Mouse (Mus musculus) gastrocnemius, postnatal 25 days (tissue): ENCODE results near the gene Rnf152. TPM values are rescaled to one million over a fixed set of nuclear protein-coding genes. Genes with fewer than 3 reads are reported as not detected.

Experiments
- DNase-seq: peaks from one replicate; pipeline ENCODE4 v3.0.0; 2022
- long read RNA-seq, 2 experiments: library from polyadenylated mRNA; stranded (forward); transcript quantifications; one replicate each; pipeline ENCODE4 v2.0.0; 2021
- total RNA-seq, 2 experiments: library from RNA; stranded (reverse); gene quantifications; 1 replicate in 1 of 2; 2 replicates in 1 of 2; pipeline ENCODE4 v1.2.3; 2021

The Rnf152 gene
- total RNA-seq, result under 1 TPM; 0.59 to 0.84 TPM
- long read RNA-seq, experiment 1, result 0 reads
- long read RNA-seq, experiment 2, result 0 reads

GRCm38 (mm10) chr1:105356291-105357011 lies at the start of gene Rnf152:
Gene Rnf152 (minus strand): TSS chr1:105356710.
- peak; percentile 49 for DNase-seq

- no peak for DNase-seq
Measured at GRCm38 (mm10) chr1:105402853-105403252, 46.3 kb upstream of the Rnf152 start.

- no peak for DNase-seq
Measured at GRCm38 (mm10) chr1:105384141-105384937, 27.8 kb upstream of the Rnf152 start.

- no peak for DNase-seq
Measured at GRCm38 (mm10) chr1:105377546-105377945, 21.0 kb upstream of the Rnf152 start.

GRCm38 (mm10) chr1:105374618-105375017 lies 18.1 kb upstream of the Rnf152 start:
- no peak for DNase-seq

- DNase-seq, result no peak
Measured at GRCm38 (mm10) chr1:105362701-105363100, 6.2 kb upstream of the Rnf152 start.

GRCm38 (mm10) chr1:105358896-105359295 lies 2.4 kb upstream of the Rnf152 start:
- no peak for DNase-seq

- no peak for DNase-seq
Measured at GRCm38 (mm10) chr1:105355910-105356290, 610 bp downstream of the Rnf152 start.

- DNase-seq, result peak; percentile 29
Measured at GRCm38 (mm10) chr1:105354901-105355891, 1.3 kb downstream of the Rnf152 start.

- no peak for DNase-seq
Measured at GRCm38 (mm10) chr1:105351806-105352205, 4.7 kb downstream of the Rnf152 start.

GRCm38 (mm10) chr1:105342305-105342704 lies 14.2 kb downstream of the Rnf152 start:
- DNase-seq, result no peak

- no peak for DNase-seq
Measured at GRCm38 (mm10) chr1:105340943-105341342, 15.6 kb downstream of the Rnf152 start.

- no peak for DNase-seq
Measured at GRCm38 (mm10) chr1:105337397-105337796, 19.1 kb downstream of the Rnf152 start.

- DNase-seq, result no peak
Measured at GRCm38 (mm10) chr1:105336096-105336495, 20.4 kb downstream of the Rnf152 start.

GRCm38 (mm10) chr1:105332087-105332731 lies 24.3 kb downstream of the Rnf152 start:
- DNase-seq, result no peak

- DNase-seq, result no peak
Measured at GRCm38 (mm10) chr1:105331605-105332004, 24.9 kb downstream of the Rnf152 start.

- no peak for DNase-seq
Measured at GRCm38 (mm10) chr1:105330581-105331320, 25.8 kb downstream of the Rnf152 start.

GRCm38 (mm10) chr1:105327789-105328188 lies 28.7 kb downstream of the Rnf152 start:
- DNase-seq, result no peak

- DNase-seq, result no peak
Measured at GRCm38 (mm10) chr1:105324636-105325035, 31.9 kb downstream of the Rnf152 start.

- DNase-seq, result no peak
Measured at GRCm38 (mm10) chr1:105314010-105314800, 42.3 kb downstream of the Rnf152 start.
